Comparison of ENCODE assay signal across 7 mouse cellular contexts in genomic region chr7:28597642-28598446, GRCm38 (mm10). TPM values are rescaled to one million over a fixed set of nuclear protein-coding genes. Genes with fewer than 3 reads are reported as not detected.
DNase-seq lines count a peak whose midpoint lies in the region; ATAC-seq lines count a peak whose summit lies in the region.

Samd4b (minus strand) TSS chr7:28598144.
Pak4 (minus strand) TSS chr7:28598185.

- H3K4me1 ChIP-seq in embryonic facial prominence, embryonic 11.5 days (ENCODE audit: control insufficient read depth, insufficient read depth, low read length) = peaks cover 6% of the 10 kb centered on the region; the same call in 1 of the 2 replicates
- H3K4me1 ChIP-seq in limb, embryonic 11.5 days (ENCODE audit: control insufficient read depth, insufficient read depth, low read length) = peaks cover 28% of the 10 kb centered on the region
- peaks cover 17% of the 10 kb centered on the region for H3K4me1 ChIP-seq in midbrain, embryonic 14.5 days (ENCODE audit: control insufficient read depth, insufficient read depth, low read length)

- peak within 1 kb of the TSS; percentile 61 for H3K9ac ChIP-seq in embryonic facial prominence, embryonic 11.5 days (replicated peaks; ENCODE audit: low read length)
- peak within 1 kb of the TSS; percentile 72 for H3K9ac ChIP-seq in limb, embryonic 11.5 days (ENCODE audit: low read length)
- peak within 1 kb of the TSS; percentile 62 for H3K9ac ChIP-seq in midbrain, embryonic 14.5 days (replicated peaks; ENCODE audit: low read length)

- peak; percentile 83 for ATAC-seq in embryonic facial prominence, embryonic 11.5 days (replicated peaks; ENCODE audit: insufficient number of reproducible peaks, low FRiP score, low TSS enrichment, low read depth)
- peak; percentile 89 for ATAC-seq in limb, embryonic 11.5 days (ENCODE audit: insufficient number of reproducible peaks, low FRiP score, low TSS enrichment, low read depth)
- ATAC-seq in midbrain, embryonic 14.5 days (ENCODE audit: low FRiP score, low TSS enrichment) = peak; percentile 95

- peak; percentile 100 for DNase-seq in adrenal gland, postnatal 14 days
- DNase-seq in embryonic facial prominence, embryonic 11.5 days (ENCODE audit: low spot score) = peak; percentile 99
- peak; percentile 100 for DNase-seq in heart, adult 11 months
- DNase-seq in kidney, adult 18-20 months = peak; percentile 99
- DNase-seq in limb, embryonic 11.5 days (ENCODE audit: low spot score) = peak; percentile 100
- DNase-seq in midbrain, embryonic 14.5 days = peak; percentile 99
- DNase-seq in spleen, adult 18-20 months = peak; percentile 99 to 100

- under 1% methylated on average over 66 of the region's 66 CpGs for WGBS in embryonic facial prominence, embryonic 11.5 days
- under 1% methylated on average over 66 of the region's 66 CpGs for WGBS in limb, embryonic 11.5 days
- WGBS in midbrain, embryonic 14.5 days = under 1% methylated on average over 66 of the region's 66 CpGs

- H3K4me3 ChIP-seq in embryonic facial prominence, embryonic 11.5 days (ENCODE audit: low read depth, low read length) = peak within 1 kb of the TSS; percentile 65
- peak within 1 kb of the TSS; percentile 65 for H3K4me3 ChIP-seq in limb, embryonic 11.5 days (ENCODE audit: low read depth, low read length)
- H3K4me3 ChIP-seq in midbrain, embryonic 14.5 days (replicated peaks; ENCODE audit: low read depth, low read length) = peak within 1 kb of the TSS; percentile 65

- no peaks in the 10 kb centered on the region for H3K27me3 ChIP-seq in embryonic facial prominence, embryonic 11.5 days (ENCODE audit: control insufficient read depth, insufficient read depth, low read length)
- H3K27me3 ChIP-seq in limb, embryonic 11.5 days (ENCODE audit: control insufficient read depth, insufficient read depth, low read length) = no peaks in the 10 kb centered on the region
- no peaks in the 10 kb centered on the region for H3K27me3 ChIP-seq in midbrain, embryonic 14.5 days (ENCODE audit: control insufficient read depth, insufficient read depth, low read length)

- H3K4me2 ChIP-seq in embryonic facial prominence, embryonic 11.5 days (ENCODE audit: low read depth, low read length) = peak within 1 kb of the TSS; percentile 74
- H3K4me2 ChIP-seq in limb, embryonic 11.5 days (ENCODE audit: low read depth, severe bottlenecking) = peak within 1 kb of the TSS; percentile 88
- H3K4me2 ChIP-seq in midbrain, embryonic 14.5 days (ENCODE audit: low read length) = peak within 1 kb of the TSS; percentile 90

- no peaks in the 10 kb centered on the region for H3K36me3 ChIP-seq in embryonic facial prominence, embryonic 11.5 days (replicated peaks; ENCODE audit: control insufficient read depth, insufficient read depth, low read depth, low read length)
- no peaks in the 10 kb centered on the region for H3K36me3 ChIP-seq in limb, embryonic 11.5 days (ENCODE audit: control insufficient read depth, insufficient read depth, low read length)
- no peaks in the 10 kb centered on the region for H3K36me3 ChIP-seq in midbrain, embryonic 14.5 days (ENCODE audit: control insufficient read depth, insufficient read depth, low read length)

- peak within 1 kb of the TSS; percentile 63 for H3K27ac ChIP-seq in embryonic facial prominence, embryonic 11.5 days (replicated peaks; ENCODE audit: low read depth, low read length)
- peak within 1 kb of the TSS; percentile 73 for H3K27ac ChIP-seq in limb, embryonic 11.5 days (replicated peaks; ENCODE audit: low read depth, low read length)
- peak within 1 kb of the TSS; percentile 89 for H3K27ac ChIP-seq in midbrain, embryonic 14.5 days (replicated peaks; ENCODE audit: low read depth, low read length)

- H3K9me3 ChIP-seq in embryonic facial prominence, embryonic 11.5 days (replicated peaks; ENCODE audit: control insufficient read depth, low read length) = no peaks in the 10 kb centered on the region
- no peaks in the 10 kb centered on the region for H3K9me3 ChIP-seq in limb, embryonic 11.5 days (ENCODE audit: control insufficient read depth, low read length)
- H3K9me3 ChIP-seq in midbrain, embryonic 14.5 days (ENCODE audit: control insufficient read depth, low read length) = no peaks in the 10 kb centered on the region

RNA-seq across cellular contexts. Expression of gene Samd4b, which starts in this region (rescaled TPM):
- total RNA-seq in adrenal gland, postnatal 14 days (2021) = 52.3 and 56.3 TPM in 2 replicates
- 29.4 and 30.9 TPM in 2 replicates for polyA plus RNA-seq in embryonic facial prominence, embryonic 11.5 days (2014; fragmentation: Nextera tagmentation; extraction: Ambion mirVana)
- 37.5 and 37.6 TPM in 2 replicates for polyA plus RNA-seq in limb, embryonic 11.5 days (2014; fragmentation: Nextera tagmentation; extraction: Ambion mirVana)
- 27.2 and 29.5 TPM in 2 replicates for polyA plus RNA-seq in midbrain, embryonic 14.5 days (2014; fragmentation: Nextera tagmentation; extraction: Ambion mirVana)

RNA-seq across cellular contexts. Expression of gene Pak4, which starts in this region (rescaled TPM):
- 22.0 and 25.6 TPM in 2 replicates for total RNA-seq in adrenal gland, postnatal 14 days (2021)
- polyA plus RNA-seq in embryonic facial prominence, embryonic 11.5 days (2014; fragmentation: Nextera tagmentation; extraction: Ambion mirVana) = 25.6 and 28.6 TPM in 2 replicates
- 37.4 and 44.5 TPM in 2 replicates for polyA plus RNA-seq in limb, embryonic 11.5 days (2014; fragmentation: Nextera tagmentation; extraction: Ambion mirVana)
- polyA plus RNA-seq in midbrain, embryonic 14.5 days (2014; fragmentation: Nextera tagmentation; extraction: Ambion mirVana) = 12.3 and 15.6 TPM in 2 replicates

Comparison
In these comparisons a context has a peak if more than half of its experiments do, and no peak if none do; other contexts are left out.
1. Peak in every context shown above with its lines: DNase-seq, ATAC-seq, H3K4me3 ChIP-seq and H3K27ac ChIP-seq.